Mouse (Mus musculus) midbrain, embryonic 10.5 days (tissue): ENCODE measurements at regions not wholly inside any gene's neighbourhood (a gene's known extent, or its start where the extent isn't known, plus 50 kb on each side); places are given as distances from the start of the nearest gene placed in this dataset.
A peak's percentile ranks its signal among the peaks of the same experiment; 100 is the strongest.

Source experiments
- DNase-seq: peaks from one replicate; pipeline ENCODE4 v3.0.0-alpha.2; 2017; ENCODE audit warnings: low spot score
- H3K27ac ChIP-seq: fragments of 300-500 bp; sonication (generic); replicated peaks from 2 replicates; pipeline ENCODE4 v1.5.1; 2016; ENCODE audit warnings: mild to moderate bottlenecking
- H3K27me3 ChIP-seq: fragments of 300-500 bp; sonication (generic); 2 replicates; pipeline ENCODE4 v1.6.1; 2016; ENCODE audit warnings: low read depth, mild to moderate bottlenecking; ENCODE audit not compliant: poor library complexity, severe bottlenecking
- H3K36me3 ChIP-seq: fragments of 300-500 bp; sonication (generic); 2 replicates; pipeline ENCODE4 v1.6.1; 2016; ENCODE audit warnings: mild to moderate bottlenecking, moderate library complexity
- H3K4me1 ChIP-seq: fragments of 300-500 bp; sonication (generic); 2 replicates; pipeline ENCODE4 v1.6.1; 2016
- H3K4me3 ChIP-seq: fragments of 300-500 bp; sonication (generic); 2 replicates; pipeline ENCODE4 v1.5.1; 2016; ENCODE audit warnings: mild to moderate bottlenecking, moderate library complexity
- H3K9me3 ChIP-seq: fragments of 300-500 bp; sonication (generic); replicated peaks from 2 replicates; pipeline ENCODE4 v1.6.1; 2016; ENCODE audit warnings: mild to moderate bottlenecking
- WGBS: fragments of 180-500 bp; shearing (Covaris S2); methylation state at CpG from one replicate; pipeline ENCODE4 v1.1.7; 2016; 5-methylcytosine and 5-hydroxymethylcytosine counted together

GRCm38 (mm10) chr2:174868186-174868585 lies 107.8 kb downstream of the Edn3 start:
- H3K27me3 ChIP-seq = no peaks in the 10 kb centered on the region
- H3K4me3 ChIP-seq = no peak overlapping the region
- no peaks in the 10 kb centered on the region for H3K36me3 ChIP-seq
- WGBS = 74% methylated on average over 3 of the region's 3 CpGs
- H3K9me3 ChIP-seq = no peaks in the 10 kb centered on the region
- H3K4me1 ChIP-seq = peaks cover 20% of the 10 kb centered on the region; the same call in 1 of the 2 replicates
- H3K27ac ChIP-seq = no peak overlapping the region
- no peak for DNase-seq

DNA sequence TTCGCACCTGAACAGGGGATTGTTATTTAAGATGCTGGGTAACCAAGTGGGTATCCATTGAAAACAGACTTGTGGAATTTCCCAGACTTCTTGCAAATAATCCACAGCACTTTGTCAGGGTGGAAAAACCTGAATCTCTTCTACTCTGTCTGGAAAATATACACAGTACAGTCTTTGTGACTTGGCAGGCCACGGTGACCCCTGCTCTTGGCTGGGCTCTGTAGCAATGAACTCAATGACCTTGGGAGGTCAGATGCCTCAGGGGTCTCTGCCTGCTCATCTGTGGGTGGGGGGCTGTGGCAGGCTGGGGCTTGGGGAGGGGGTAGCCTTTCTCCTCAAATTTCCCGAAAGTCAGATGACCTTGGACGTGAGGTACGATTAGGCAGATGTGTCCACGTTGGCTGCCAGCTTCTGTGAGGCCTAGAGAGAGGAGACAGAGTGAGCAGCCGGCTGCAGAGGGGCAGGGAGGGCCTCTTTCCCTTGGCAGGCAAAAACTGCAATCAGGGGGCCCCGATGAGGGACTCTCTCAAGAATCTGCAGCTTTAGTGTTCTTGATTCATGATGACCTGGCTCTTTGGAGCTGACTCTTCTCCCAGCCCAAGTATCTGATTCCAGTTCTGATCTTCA lies 108.4 kb downstream of the Edn3 start:
- peaks cover 20% of the 10 kb centered on the region; the same call in 1 of the 2 replicates for H3K4me1 ChIP-seq
- no peaks in the 10 kb centered on the region for H3K9me3 ChIP-seq
- no peaks in the 10 kb centered on the region for H3K36me3 ChIP-seq
- 76% methylated on average over 8 of the region's 8 CpGs for WGBS
- no peak overlapping the region for H3K4me3 ChIP-seq
- peak overlapping the region; percentile 38 for H3K27ac ChIP-seq
- DNase-seq = no peak
- no peaks in the 10 kb centered on the region for H3K27me3 ChIP-seq

- no peak overlapping the region for H3K4me3 ChIP-seq
- H3K27ac ChIP-seq = no peak overlapping the region
- peaks cover 14% of the 10 kb centered on the region; the same call in 1 of the 2 replicates for H3K4me1 ChIP-seq
- no peaks in the 10 kb centered on the region for H3K9me3 ChIP-seq
- 51% methylated on average over 5 of the region's 5 CpGs for WGBS
- peak; percentile 35 for DNase-seq
- no peaks in the 10 kb centered on the region for H3K27me3 ChIP-seq
- H3K36me3 ChIP-seq = no peaks in the 10 kb centered on the region
Measured at GRCm38 (mm10) chr2:174870284-174870683, 109.9 kb downstream of the Edn3 start.

DNA sequence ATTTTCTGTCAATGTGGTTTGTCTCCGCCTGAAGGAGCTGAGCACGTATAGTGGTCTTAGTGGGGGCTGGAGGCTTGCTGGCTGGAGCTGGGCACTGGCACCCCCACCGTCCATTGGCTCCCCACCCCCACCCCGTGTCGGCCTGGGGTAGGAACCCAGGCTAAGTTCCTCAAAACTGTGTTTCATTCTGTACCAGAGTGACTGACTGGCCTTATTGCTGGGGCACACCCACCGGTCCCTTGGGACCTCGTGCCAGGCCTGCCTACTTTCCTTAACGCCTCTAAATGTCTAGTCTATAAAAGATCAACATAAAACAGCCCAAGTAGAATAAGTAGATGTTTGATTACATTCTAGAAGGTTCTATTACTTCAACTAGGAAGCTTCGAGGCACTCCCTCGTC lies 110.8 kb downstream of the Edn3 start:
- Histone ChIP-seq H3K27ac (no peak overlapping the region), H3K4me3 (no peak overlapping the region), H3K9me3 (no peaks in the 10 kb centered on the region), H3K27me3 (no peaks in the 10 kb centered on the region), H3K4me1 (0 out of 2 replicates have a peak, but pooled peaks cover 13% of the 10 kb centered on the region), H3K36me3 (no peaks in the 10 kb centered on the region)
- 90% methylated on average over 10 of the region's 10 CpGs for WGBS
- DNase-seq = no peak

- H3K27me3 ChIP-seq = no peaks in the 10 kb centered on the region
- 83% methylated on average over 3 of the region's 3 CpGs for WGBS
- H3K9me3 ChIP-seq = no peaks in the 10 kb centered on the region
- no peak for DNase-seq
- H3K4me3 ChIP-seq = no peak overlapping the region
- H3K27ac ChIP-seq = no peak overlapping the region
- 0 out of 2 replicates have a peak, but pooled peaks cover 13% of the 10 kb centered on the region for H3K4me1 ChIP-seq
- H3K36me3 ChIP-seq = no peaks in the 10 kb centered on the region
Measured at GRCm38 (mm10) chr2:174871844-174872243, 111.4 kb downstream of the Edn3 start.

GRCm38 (mm10) chr2:174876886-174877285 lies 116.5 kb downstream of the Edn3 start:
- 71% methylated on average over 5 of the region's 5 CpGs for WGBS
- Histone ChIP-seq H3K4me3 (no peak overlapping the region), H3K27me3 (no peaks in the 10 kb centered on the region), H3K36me3 (no peaks in the 10 kb centered on the region), H3K9me3 (no peaks in the 10 kb centered on the region), H3K27ac (no peak overlapping the region), H3K4me1 (0 out of 2 replicates have a peak, but pooled peaks cover 5% of the 10 kb centered on the region)
- no peak for DNase-seq

DNA sequence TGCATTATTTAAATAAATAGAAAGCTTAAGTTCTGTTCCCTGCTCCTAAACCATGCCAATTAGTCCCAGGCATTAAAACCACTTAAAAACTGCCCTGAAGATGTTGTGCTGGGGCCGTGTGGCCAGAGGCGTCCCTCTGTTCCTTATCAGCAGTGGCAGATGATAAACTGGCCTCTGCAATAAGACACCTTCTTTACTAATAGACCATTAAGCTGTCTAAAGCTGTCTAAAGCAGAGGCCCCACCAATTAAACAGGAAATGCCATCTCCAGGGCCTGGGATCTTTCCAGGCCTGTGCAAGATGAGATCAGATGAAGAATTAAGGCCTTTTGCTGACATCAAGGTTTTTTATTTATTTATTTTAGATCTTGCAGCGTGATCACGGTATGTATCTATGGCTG lies 118.6 kb downstream of the Edn3 start:
- Histone ChIP-seq H3K4me1 (no peaks in the 10 kb centered on the region), H3K36me3 (no peaks in the 10 kb centered on the region), H3K4me3 (no peak overlapping the region), H3K9me3 (no peaks in the 10 kb centered on the region), H3K27me3 (no peaks in the 10 kb centered on the region), H3K27ac (no peak overlapping the region)
- DNase-seq = no peak
- WGBS = 77% methylated on average over 4 of the region's 4 CpGs

GRCm38 (mm10) chr2:174880659-174881058 lies 120.2 kb downstream of the Edn3 start:
- no peaks in the 10 kb centered on the region for H3K9me3 ChIP-seq
- 93% methylated on average over 13 of the region's 13 CpGs for WGBS
- no peaks in the 10 kb centered on the region for H3K27me3 ChIP-seq
- peaks cover 7% of the 10 kb centered on the region; the same call in 1 of the 2 replicates for H3K4me1 ChIP-seq
- no peak for DNase-seq
- no peak overlapping the region for H3K4me3 ChIP-seq
- no peak overlapping the region for H3K27ac ChIP-seq
- no peaks in the 10 kb centered on the region for H3K36me3 ChIP-seq

GRCm38 (mm10) chr2:174884232-174885225 lies 124.1 kb downstream of the Edn3 start:
- Histone ChIP-seq H3K36me3 (no peaks in the 10 kb centered on the region), H3K27me3 (no peaks in the 10 kb centered on the region), H3K9me3 (no peaks in the 10 kb centered on the region), H3K27ac (no peak overlapping the region), H3K4me3 (no peak overlapping the region), H3K4me1 (peaks cover 7% of the 10 kb centered on the region; the same call in 1 of the 2 replicates)
- 84% methylated on average over 19 of the region's 19 CpGs for whole genome bisulfite sequencing
- DNase-seq = no peak

GRCm38 (mm10) chr2:174892658-174893057 lies 117.4 kb upstream of the Gm14444 start:
- H3K9me3 ChIP-seq = no peaks in the 10 kb centered on the region
- WGBS = 71% methylated on average over 7 of the region's 7 CpGs
- H3K4me3 ChIP-seq = no peak overlapping the region
- H3K36me3 ChIP-seq = no peaks in the 10 kb centered on the region
- H3K4me1 ChIP-seq = 0 out of 2 replicates have a peak, but pooled peaks cover 4% of the 10 kb centered on the region
- no peak for DNase-seq
- H3K27me3 ChIP-seq = no peaks in the 10 kb centered on the region
- no peak overlapping the region for H3K27ac ChIP-seq

GRCm38 (mm10) chr2:174897424-174897823 lies 112.6 kb upstream of the Gm14444 start:
- H3K4me1 ChIP-seq = 0 out of 2 replicates have a peak, but pooled peaks cover 4% of the 10 kb centered on the region
- no peaks in the 10 kb centered on the region for H3K36me3 ChIP-seq
- no peaks in the 10 kb centered on the region for H3K9me3 ChIP-seq
- no peak overlapping the region for H3K27ac ChIP-seq
- DNase-seq = no peak
- H3K4me3 ChIP-seq = no peak overlapping the region
- whole genome bisulfite sequencing = 86% methylated on average over 8 of the region's 8 CpGs
- H3K27me3 ChIP-seq = no peaks in the 10 kb centered on the region

- H3K27me3 ChIP-seq = no peaks in the 10 kb centered on the region
- H3K36me3 ChIP-seq = no peaks in the 10 kb centered on the region
- no peaks in the 10 kb centered on the region for H3K4me1 ChIP-seq
- WGBS = 81% methylated on average over 5 of the region's 5 CpGs
- no peak overlapping the region; the same call in 1 of the 2 replicates for H3K27ac ChIP-seq
- DNase-seq = no peak
- no peaks in the 10 kb centered on the region for H3K9me3 ChIP-seq
- H3K4me3 ChIP-seq = no peak overlapping the region
Measured at GRCm38 (mm10) chr2:174899940-174900670, 109.9 kb upstream of the Gm14444 start.
